Mouse (Mus musculus): ENCODE data around the gene Cacng4. TPM values are rescaled to one million over a fixed set of nuclear protein-coding genes. Genes with fewer than 3 reads are reported as not detected.

Gene Cacng4
- polyA plus RNA-seq (2015; fragmentation: Nextera tagmentation; extraction: Ambion mirVana): 0.08 and 0.12 TPM in 2 replicates

DNA sequence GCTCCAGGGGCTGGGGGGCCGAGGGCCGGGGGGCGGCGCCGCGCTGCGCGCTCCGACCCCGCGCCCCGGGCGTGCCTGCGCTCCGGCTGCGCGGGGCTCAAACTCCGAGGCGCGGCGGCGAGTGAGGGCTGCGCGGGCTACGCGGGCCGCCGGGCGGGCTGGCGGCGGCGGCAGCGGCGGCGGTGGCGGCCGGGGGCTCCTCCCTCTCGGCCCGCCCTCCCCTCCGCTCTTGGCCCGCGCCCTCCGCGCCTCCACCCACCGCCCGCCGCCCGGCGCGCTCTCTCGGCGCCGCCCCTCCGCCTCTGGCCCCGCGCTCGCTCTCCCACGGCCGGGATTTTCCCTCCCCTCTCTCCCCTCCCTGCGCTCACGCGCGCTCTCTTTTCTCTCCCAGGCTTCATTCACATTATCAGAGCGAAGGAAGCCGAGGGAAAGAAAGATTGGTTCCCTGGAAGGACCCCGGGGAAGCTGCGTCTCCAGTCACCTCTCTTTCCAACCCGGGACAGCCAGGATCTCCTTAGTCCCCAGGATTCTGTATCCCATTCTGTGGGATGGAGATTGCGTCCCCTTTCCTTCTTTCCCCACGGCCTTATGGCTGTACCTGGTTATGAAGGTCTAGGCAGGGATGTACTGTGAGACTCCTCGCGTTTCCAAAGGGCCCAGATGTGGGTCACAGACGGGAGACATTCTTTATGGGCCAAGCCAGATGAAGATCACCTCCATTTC, at the start of gene Cacng4:
Gene Cacng4 (minus strand): TSS at position 11 of the 723 bp plus-strand sequence.
- H3K4me3 ChIP-seq (replicated peaks): peak within 1 kb of the TSS; percentile 22
- peaks cover 94% of the 10 kb centered on the region for H3K27me3 ChIP-seq
- no peak within 1 kb of the TSS for H3K27ac ChIP-seq (replicated peaks)
- no peaks in the 10 kb centered on the region for H3K9me3 ChIP-seq (replicated peaks)
- H3K4me2 ChIP-seq: peak within 1 kb of the TSS; percentile 46
- under 1% methylated on average over 33 of the region's 73 CpGs for WGBS (ENCODE audit: insufficient replicate concordance)
- ATAC-seq (ENCODE audit: insufficient read depth): no peak
- H3K4me1 ChIP-seq (replicated peaks): no peaks in the 10 kb centered on the region; the same call in 1 of the 2 replicates
- H3K9ac ChIP-seq: no peak within 1 kb of the TSS
- no peaks in the 10 kb centered on the region for H3K36me3 ChIP-seq (replicated peaks)

DNA sequence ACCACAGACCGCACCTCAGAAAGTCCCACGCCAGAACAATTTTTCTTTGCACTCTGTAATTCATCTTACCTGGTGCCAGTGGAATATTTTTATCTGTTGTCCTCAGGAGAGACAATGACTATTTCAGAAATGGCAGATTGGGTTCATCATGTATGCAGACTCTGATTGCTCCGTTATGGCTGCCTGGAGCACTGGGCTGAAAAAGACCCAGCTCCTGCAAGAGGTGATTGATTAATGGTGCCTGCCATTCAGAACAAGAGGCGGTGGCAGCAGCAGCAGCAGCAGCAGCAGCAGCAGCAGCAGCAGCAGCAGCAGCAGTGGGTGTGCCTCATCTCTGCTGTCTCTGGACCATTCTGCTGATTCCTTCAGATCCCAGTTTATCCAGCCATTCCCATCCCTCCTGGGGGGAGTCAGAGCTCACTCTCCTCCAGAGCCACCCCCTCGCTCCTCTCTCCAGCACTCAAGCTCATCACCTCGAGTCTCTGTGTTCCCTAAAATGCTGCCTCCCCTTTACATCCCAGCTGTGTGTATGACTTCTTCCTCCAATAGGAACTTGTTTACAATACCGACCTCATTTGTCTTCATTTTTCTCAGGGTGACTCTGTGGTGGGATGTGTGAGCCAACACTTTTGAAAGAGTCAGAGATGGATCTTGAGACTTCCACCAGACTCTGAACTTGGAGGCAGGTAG, 39.1 kb upstream of the Cacng4 start:
- no peak overlapping the region for H3K9ac ChIP-seq
- H3K27me3 ChIP-seq: no peaks in the 10 kb centered on the region
- no peak for ATAC-seq (ENCODE audit: insufficient read depth)
- no peaks in the 10 kb centered on the region for H3K4me1 ChIP-seq (replicated peaks)
- no peaks in the 10 kb centered on the region for H3K36me3 ChIP-seq (replicated peaks)
- no peak overlapping the region for H3K4me3 ChIP-seq (replicated peaks)
- H3K27ac ChIP-seq (replicated peaks): no peak overlapping the region
- 46% methylated on average over 7 of the region's 7 CpGs for WGBS (ENCODE audit: insufficient replicate concordance)
- H3K9me3 ChIP-seq (replicated peaks): no peaks in the 10 kb centered on the region
- H3K4me2 ChIP-seq: no peak overlapping the region

DNA sequence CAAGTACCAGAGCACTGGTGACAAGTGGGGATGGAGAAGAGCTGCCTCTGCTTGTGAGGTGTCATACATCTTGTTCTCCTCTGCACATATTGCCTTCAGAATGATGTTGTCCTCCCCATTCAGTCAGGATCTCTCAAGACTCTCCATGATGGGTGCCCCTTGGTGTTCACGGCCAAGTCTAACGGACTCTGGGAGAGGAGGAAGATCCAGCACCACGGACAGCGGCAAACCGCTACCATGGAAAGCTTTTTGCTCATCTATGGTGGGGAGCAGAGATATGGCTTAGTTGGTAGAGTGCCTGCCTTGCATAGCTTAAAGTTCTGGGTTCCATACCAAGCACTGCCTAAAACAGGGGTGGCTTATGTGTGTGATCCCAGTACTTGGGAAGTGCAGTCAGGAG, 22.8 kb upstream of the Cacng4 start:
- no peaks in the 10 kb centered on the region for H3K9me3 ChIP-seq (replicated peaks)
- no peaks in the 10 kb centered on the region for H3K36me3 ChIP-seq (replicated peaks)
- no peak overlapping the region for H3K9ac ChIP-seq
- H3K4me2 ChIP-seq: no peak overlapping the region
- H3K27me3 ChIP-seq: peaks cover 17% of the 10 kb centered on the region
- H3K4me1 ChIP-seq (replicated peaks): no peaks in the 10 kb centered on the region
- no peak overlapping the region for H3K27ac ChIP-seq (replicated peaks)
- no peak overlapping the region for H3K4me3 ChIP-seq (replicated peaks)
- 38% methylated on average over 5 of the region's 5 CpGs for WGBS (ENCODE audit: insufficient replicate concordance)
- ATAC-seq (ENCODE audit: insufficient read depth): no peak

DNA sequence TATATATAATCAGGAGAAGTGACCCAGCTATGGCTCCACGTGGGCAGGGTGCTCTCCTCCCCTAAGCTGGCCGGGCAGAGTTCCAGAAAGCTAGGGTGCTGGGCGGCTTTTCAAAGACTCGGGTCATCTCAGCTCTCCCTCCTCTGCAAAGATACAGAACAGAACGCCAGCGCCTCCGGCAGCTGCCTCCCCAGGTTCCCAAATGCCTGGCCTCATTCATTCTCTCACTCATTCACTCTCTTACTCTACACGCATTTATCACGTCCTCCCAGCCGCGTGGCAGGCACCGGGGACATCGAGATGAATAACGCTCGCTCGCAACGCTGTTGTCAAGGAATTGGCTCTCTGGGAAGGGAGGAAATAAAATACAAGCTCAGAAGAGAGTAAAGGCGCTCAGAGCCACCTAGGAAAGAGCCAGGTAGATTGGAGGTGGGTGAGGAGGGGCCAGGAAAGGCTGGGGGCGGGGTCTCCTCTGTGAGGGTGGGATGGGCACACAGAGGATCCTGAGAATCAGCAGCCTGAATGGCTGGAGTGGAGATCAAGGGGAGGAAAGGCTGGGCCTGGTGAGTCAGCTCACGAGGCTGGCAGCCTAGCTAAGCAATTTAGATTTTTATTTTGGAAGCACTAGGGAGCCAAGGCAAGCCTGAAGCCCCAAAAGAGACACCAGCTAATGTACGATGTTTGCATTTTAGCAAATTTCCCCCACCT, 18.7 kb upstream of the Cacng4 start:
- Histone ChIP-seq H3K4me2 (no peak overlapping the region), H3K9ac (no peak overlapping the region), H3K27ac (replicated peaks) (no peak overlapping the region), H3K4me3 (replicated peaks) (no peak overlapping the region), H3K9me3 (replicated peaks) (no peaks in the 10 kb centered on the region), H3K4me1 (replicated peaks) (no peaks in the 10 kb centered on the region), H3K36me3 (replicated peaks) (no peaks in the 10 kb centered on the region), H3K27me3 (peaks cover 19% of the 10 kb centered on the region)
- WGBS (ENCODE audit: insufficient replicate concordance): 33% methylated on average over 21 of the region's 21 CpGs
- ATAC-seq (ENCODE audit: insufficient read depth): no peak

DNA sequence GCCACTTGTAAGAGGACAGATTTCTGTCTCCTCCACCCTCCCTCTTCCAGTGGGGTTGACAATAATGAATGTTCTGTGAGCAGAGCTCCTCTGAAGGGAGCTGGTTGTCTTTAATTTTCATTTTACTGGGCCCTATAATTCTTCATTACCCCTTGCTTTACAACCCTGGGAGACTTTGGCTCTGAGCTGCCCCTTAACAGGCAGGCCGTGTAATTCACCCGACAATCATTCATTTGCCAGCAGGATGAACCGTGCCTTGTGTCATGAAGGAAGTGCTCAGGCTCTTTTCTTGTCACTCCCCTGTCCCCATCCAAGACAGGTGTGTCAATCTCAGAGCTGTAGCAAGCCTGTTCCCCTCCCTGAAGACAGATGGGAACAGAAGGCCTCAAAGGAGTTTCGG, 18.1 kb upstream of the Cacng4 start:
- no peak for ATAC-seq (ENCODE audit: insufficient read depth)
- Histone ChIP-seq H3K27me3 (peaks cover 19% of the 10 kb centered on the region), H3K4me1 (replicated peaks) (no peaks in the 10 kb centered on the region), H3K4me3 (replicated peaks) (no peak overlapping the region), H3K4me2 (no peak overlapping the region), H3K36me3 (replicated peaks) (no peaks in the 10 kb centered on the region), H3K9ac (no peak overlapping the region), H3K9me3 (replicated peaks) (no peaks in the 10 kb centered on the region), H3K27ac (replicated peaks) (no peak overlapping the region)
- WGBS (ENCODE audit: insufficient replicate concordance): 41% methylated on average over 4 of the region's 4 CpGs

DNA sequence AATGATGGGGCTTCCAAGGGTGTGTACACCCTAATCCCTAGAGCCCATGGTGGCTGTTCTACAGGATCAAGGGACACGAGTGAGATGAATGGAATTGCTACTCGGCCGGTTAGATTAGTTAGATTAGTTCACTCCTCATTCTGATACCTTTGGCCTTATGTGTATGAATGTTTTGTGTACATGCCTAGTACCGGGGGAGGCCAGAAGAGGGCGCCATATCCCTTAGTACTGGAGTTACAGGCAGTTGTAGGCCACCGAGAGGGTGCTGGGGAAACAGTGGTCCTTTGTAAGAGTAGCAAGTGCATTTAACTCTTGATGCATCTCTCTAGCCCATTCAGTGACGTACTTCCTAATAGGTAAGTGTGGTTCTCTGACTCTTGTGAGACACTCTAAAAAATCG, 14.2 kb upstream of the Cacng4 start:
- Histone ChIP-seq H3K9me3 (replicated peaks) (no peaks in the 10 kb centered on the region), H3K4me1 (replicated peaks) (no peaks in the 10 kb centered on the region), H3K27me3 (peaks cover 15% of the 10 kb centered on the region), H3K4me2 (no peak overlapping the region), H3K27ac (replicated peaks) (no peak overlapping the region), H3K4me3 (replicated peaks) (no peak overlapping the region), H3K36me3 (replicated peaks) (no peaks in the 10 kb centered on the region), H3K9ac (no peak overlapping the region)
- WGBS (ENCODE audit: insufficient replicate concordance): 46% methylated on average over 8 of the region's 8 CpGs
- no peak for ATAC-seq (ENCODE audit: insufficient read depth)

DNA sequence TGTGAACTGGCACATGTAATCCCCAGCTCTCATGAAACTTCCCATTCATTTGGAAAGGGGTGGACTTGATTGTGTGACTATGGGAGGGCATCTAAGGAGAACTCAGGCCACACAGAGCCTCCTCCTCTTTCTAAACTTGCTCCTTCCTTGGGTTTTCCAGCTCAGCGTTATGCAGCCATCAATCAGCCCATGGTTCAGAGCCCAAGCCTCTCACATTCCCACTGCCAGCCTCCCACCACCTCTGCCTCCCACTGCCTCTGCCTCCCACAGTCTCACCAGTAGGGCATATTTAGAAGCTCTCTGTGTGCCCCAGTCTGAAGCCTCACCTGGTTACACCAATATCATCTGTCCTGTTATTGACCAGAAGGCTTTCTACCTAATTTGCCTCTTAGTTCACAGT, 11.7 kb upstream of the Cacng4 start:
- no peaks in the 10 kb centered on the region for H3K9me3 ChIP-seq (replicated peaks)
- H3K9ac ChIP-seq: no peak overlapping the region
- WGBS (ENCODE audit: insufficient replicate concordance): 50% methylated on average over 1 of the region's 1 CpGs

DNA sequence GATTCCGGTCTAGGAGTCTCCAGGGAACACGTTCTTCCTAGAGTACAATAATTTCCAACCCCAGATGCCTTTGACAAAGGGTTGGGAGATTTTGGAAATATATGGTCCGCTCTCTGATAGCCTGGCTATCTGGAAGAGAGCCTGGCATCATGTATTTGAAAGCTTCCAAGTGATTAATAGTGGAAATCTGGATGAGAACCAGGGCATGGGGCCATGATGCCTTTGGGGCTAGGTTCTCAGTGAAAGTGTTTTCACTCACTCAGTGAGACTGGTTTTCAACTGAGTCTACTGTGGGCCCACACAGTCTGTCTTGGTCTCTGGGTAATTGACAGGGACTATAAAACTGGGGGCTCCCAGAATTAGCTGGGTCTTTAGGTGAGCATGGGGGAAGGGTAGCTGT, 7.6 kb upstream of the Cacng4 start:
- no peaks in the 10 kb centered on the region for H3K9me3 ChIP-seq (replicated peaks)
- H3K27me3 ChIP-seq: peaks cover 35% of the 10 kb centered on the region
- no peak for ATAC-seq (ENCODE audit: insufficient read depth)
- no peaks in the 10 kb centered on the region for H3K36me3 ChIP-seq (replicated peaks)
- no peak overlapping the region for H3K9ac ChIP-seq
- H3K27ac ChIP-seq (replicated peaks): no peak overlapping the region
- 50% methylated on average over 3 of the region's 3 CpGs for WGBS (ENCODE audit: insufficient replicate concordance)
- no peaks in the 10 kb centered on the region for H3K4me1 ChIP-seq (replicated peaks)
- no peak overlapping the region for H3K4me3 ChIP-seq (replicated peaks)
- no peak overlapping the region for H3K4me2 ChIP-seq

More for the DNA sequence above, 11.7 kb upstream of the Cacng4 start:
- H3K4me3 ChIP-seq (replicated peaks): no peak overlapping the region
- no peaks in the 10 kb centered on the region for H3K36me3 ChIP-seq (replicated peaks)
- ATAC-seq (ENCODE audit: insufficient read depth): no peak
- H3K4me1 ChIP-seq (replicated peaks): no peaks in the 10 kb centered on the region
- no peaks in the 10 kb centered on the region; the same call in 1 of the 2 replicates for H3K27me3 ChIP-seq
- no peak overlapping the region for H3K4me2 ChIP-seq
- no peak overlapping the region for H3K27ac ChIP-seq (replicated peaks)

DNA sequence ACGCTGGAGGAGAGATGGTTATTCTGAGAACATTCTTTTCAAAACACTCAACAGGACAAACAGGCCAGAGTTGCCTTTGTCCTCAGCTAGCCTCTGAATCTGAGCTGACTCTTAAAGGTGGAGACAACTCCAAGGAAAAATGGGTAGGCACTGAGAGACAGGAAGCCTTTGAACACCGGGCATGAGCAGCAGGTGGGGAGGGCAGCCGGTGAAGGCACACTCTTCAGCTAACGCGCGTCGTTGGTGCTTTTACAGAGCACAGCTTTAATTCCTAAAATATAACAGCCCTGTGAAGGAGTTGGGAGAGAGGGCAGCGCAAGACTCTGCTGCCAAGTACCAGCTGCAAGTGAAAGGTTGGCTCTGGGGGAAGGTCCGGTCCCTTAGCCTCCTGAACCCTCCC, 5.0 kb upstream of the Cacng4 start:
- WGBS (ENCODE audit: insufficient replicate concordance): 27% methylated on average over 9 of the region's 9 CpGs
- no peak overlapping the region for H3K9ac ChIP-seq

DNA sequence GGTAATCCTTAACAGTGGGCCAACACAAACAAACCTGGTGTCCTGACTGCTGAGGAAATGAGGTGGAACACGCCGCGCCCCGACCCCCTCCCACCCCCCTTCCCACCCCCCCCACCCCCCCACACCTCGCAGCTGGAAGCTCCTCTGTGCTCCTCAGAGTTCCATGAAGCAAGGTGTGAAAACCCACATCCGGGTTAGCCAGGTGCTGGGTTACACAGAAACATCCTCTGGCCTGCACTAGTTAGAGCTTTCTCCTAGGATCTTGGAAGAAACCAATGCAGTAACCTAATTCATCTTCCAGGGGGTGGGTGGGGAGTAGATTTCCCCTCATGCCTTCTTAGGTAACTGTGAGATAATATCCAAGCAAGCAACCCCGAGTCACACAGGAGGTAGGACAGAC, 2.0 kb upstream of the Cacng4 start:
- no peak overlapping the region for H3K4me2 ChIP-seq
- WGBS (ENCODE audit: insufficient replicate concordance): 19% methylated on average over 7 of the region's 7 CpGs
- no peak overlapping the region for H3K4me3 ChIP-seq (replicated peaks)
- no peaks in the 10 kb centered on the region for H3K9me3 ChIP-seq (replicated peaks)
- H3K27me3 ChIP-seq: peaks cover 91% of the 10 kb centered on the region
- H3K27ac ChIP-seq (replicated peaks): no peak overlapping the region
- no peak for ATAC-seq (ENCODE audit: insufficient read depth)
- no peaks in the 10 kb centered on the region for H3K36me3 ChIP-seq (replicated peaks)
- no peaks in the 10 kb centered on the region; the same call in 1 of the 2 replicates for H3K4me1 ChIP-seq (replicated peaks)
- H3K9ac ChIP-seq: no peak overlapping the region

More for the DNA sequence above, 5.0 kb upstream of the Cacng4 start:
- Histone ChIP-seq H3K4me3 (replicated peaks) (no peak overlapping the region), H3K36me3 (replicated peaks) (no peaks in the 10 kb centered on the region), H3K4me2 (no peak overlapping the region), H3K9me3 (replicated peaks) (no peaks in the 10 kb centered on the region), H3K27me3 (peaks cover 62% of the 10 kb centered on the region), H3K4me1 (replicated peaks) (no peaks in the 10 kb centered on the region), H3K27ac (replicated peaks) (no peak overlapping the region)
- no peak for ATAC-seq (ENCODE audit: insufficient read depth)

DNA sequence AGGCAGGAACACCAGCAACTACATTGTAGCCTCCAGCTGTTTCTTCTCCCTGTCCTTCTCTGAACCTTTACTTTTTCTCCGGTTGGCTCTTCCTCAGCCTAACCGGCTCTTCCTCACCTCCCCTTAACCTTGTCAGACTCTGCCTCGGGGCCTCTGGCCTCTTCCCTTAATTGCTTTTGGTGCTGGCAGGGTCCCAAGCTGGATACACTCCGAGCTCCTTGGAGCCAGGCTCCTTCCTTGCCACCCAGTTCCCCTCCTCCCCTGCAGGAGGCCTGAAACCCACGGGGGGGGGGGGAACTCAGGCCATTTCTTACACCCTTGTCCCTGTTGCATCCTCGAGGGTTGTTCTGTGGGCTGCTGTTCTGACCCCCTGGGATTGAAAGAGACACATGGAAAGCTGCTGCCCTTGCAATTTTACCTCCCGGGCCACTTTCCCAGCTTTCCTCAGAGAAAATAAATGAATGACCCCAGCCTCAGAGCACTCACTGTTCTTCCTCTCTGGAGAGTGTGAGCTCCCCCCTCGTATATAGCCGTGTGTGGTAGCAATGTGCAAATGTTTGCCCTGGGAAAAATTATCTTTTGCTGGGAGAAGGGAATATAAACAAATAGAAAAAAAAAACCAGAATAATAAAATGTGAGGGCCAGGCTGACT, 1.2 kb upstream of the Cacng4 start:
- Histone ChIP-seq H3K4me1 (replicated peaks) (no peaks in the 10 kb centered on the region; the same call in 1 of the 2 replicates), H3K9ac (no peak overlapping the region), H3K9me3 (replicated peaks) (no peaks in the 10 kb centered on the region), H3K4me2 (no peak overlapping the region), H3K27me3 (peaks cover 98% of the 10 kb centered on the region), H3K27ac (replicated peaks) (no peak overlapping the region), H3K4me3 (replicated peaks) (no peak overlapping the region), H3K36me3 (replicated peaks) (no peaks in the 10 kb centered on the region)
- ATAC-seq (ENCODE audit: insufficient read depth): no peak
- 5% methylated on average over 9 of the region's 9 CpGs for WGBS (ENCODE audit: insufficient replicate concordance)

Data from liver, embryonic 15.5 days (tissue).